Mouse (Mus musculus): Measurements from ENCODE around the gene Ano6. TPM values are rescaled to one million over a fixed set of nuclear protein-coding genes. Genes with fewer than 3 reads are reported as not detected.
A peak's percentile ranks its signal among the peaks of the same experiment; 100 is the strongest.

Gene Ano6
- total RNA-seq, 2 experiments from 2014 or later: 54.4 to 72.8 TPM

GRCm38 (mm10) chr15:95796062-95796461, 5.4 kb downstream of the Ano6 start:
- peak; percentile 40 for DNase-seq

GRCm38 (mm10) chr15:95797144-95797983, 6.7 kb downstream of the Ano6 start:
- no peak for DNase-seq

GRCm38 (mm10) chr15:95798266-95798665, 7.6 kb downstream of the Ano6 start:
- DNase-seq: no peak

- no peak for DNase-seq
Measured at GRCm38 (mm10) chr15:95799632-95800031, 9.0 kb downstream of the Ano6 start.

- DNase-seq: no peak
Measured at GRCm38 (mm10) chr15:95800051-95800450, 9.4 kb downstream of the Ano6 start.

- DNase-seq: no peak
Measured at GRCm38 (mm10) chr15:95801261-95801979, 10.8 kb downstream of the Ano6 start.

- no peak for DNase-seq
Measured at GRCm38 (mm10) chr15:95802140-95802539, 11.5 kb downstream of the Ano6 start.

GRCm38 (mm10) chr15:95802762-95803161, 12.1 kb downstream of the Ano6 start:
- peak; percentile 80 for DNase-seq

- no peak for DNase-seq
Measured at GRCm38 (mm10) chr15:95803484-95803883, 12.8 kb downstream of the Ano6 start.

- peak; percentile 77 for DNase-seq
Measured at GRCm38 (mm10) chr15:95804255-95804654, 13.6 kb downstream of the Ano6 start.

- peak; percentile 67 for DNase-seq
Measured at GRCm38 (mm10) chr15:95805022-95805471, 14.4 kb downstream of the Ano6 start.

- DNase-seq: no peak
Measured at GRCm38 (mm10) chr15:95807908-95808307, 17.3 kb downstream of the Ano6 start.

- DNase-seq: no peak
Measured at GRCm38 (mm10) chr15:95810357-95810761, 19.7 kb downstream of the Ano6 start.

- DNase-seq: no peak
Measured at GRCm38 (mm10) chr15:95812821-95813571, 22.4 kb downstream of the Ano6 start.

- DNase-seq: no peak
Measured at GRCm38 (mm10) chr15:95817501-95817900, 26.9 kb downstream of the Ano6 start.

- peak; percentile 43 for DNase-seq
Measured at GRCm38 (mm10) chr15:95819249-95820035, 28.8 kb downstream of the Ano6 start.

- DNase-seq: no peak
Measured at GRCm38 (mm10) chr15:95820142-95820541, 29.5 kb downstream of the Ano6 start.

GRCm38 (mm10) chr15:95820678-95821077, 30.0 kb downstream of the Ano6 start:
- no peak for DNase-seq

GRCm38 (mm10) chr15:95822099-95822498, 31.5 kb downstream of the Ano6 start:
- DNase-seq: no peak

- DNase-seq: no peak
Measured at GRCm38 (mm10) chr15:95823383-95824306, 33.0 kb downstream of the Ano6 start.

- no peak for DNase-seq
Measured at GRCm38 (mm10) chr15:95826516-95826915, 35.9 kb downstream of the Ano6 start.

All from adrenal gland, postnatal 10 days (tissue).